Mouse (Mus musculus): Measurements from ENCODE around the gene Olfr1301. TPM values are rescaled to one million over a fixed set of nuclear protein-coding genes. Genes with fewer than 3 reads are reported as not detected.

Gene Olfr1301
- not detected in 2 replicates for polyA plus RNA-seq (2012; rRNA removed)

- WGBS, result 66% methylated on average over 3 of the region's 3 CpGs
- H3K4me1 ChIP-seq (ENCODE audit: control insufficient read depth, insufficient read depth, low read length), result no peaks in the 10 kb centered on the region
- DNase-seq, result no peak
- no peak within 1 kb of the TSS for H3K4me3 ChIP-seq (replicated peaks; ENCODE audit: extremely low read depth, low read depth, low read length)
- TF ChIP-seq CTCF (IDR thresholded peaks at IDR 0.05; ENCODE audit: insufficient read depth, low read length) (no peak), POLR2A (IDR thresholded peaks at IDR 0.05; ENCODE audit: borderline replicate concordance, extremely low read depth, low read depth, low read length) (no peak)
These were observed at the start of gene Olfr1301 for GRCm38 (mm10) chr2:111750706-111751105. Gene Olfr1301 (plus strand): TSS chr2:111751006.

- TF ChIP-seq CTCF (IDR thresholded peaks at IDR 0.05; ENCODE audit: insufficient read depth, low read length), result no peak
- no peak for TF ChIP-seq POLR2A (IDR thresholded peaks at IDR 0.05; ENCODE audit: borderline replicate concordance, extremely low read depth, low read depth, low read length)
- Histone ChIP-seq H3K4me3 (replicated peaks; ENCODE audit: extremely low read depth, low read depth, low read length) (no peak overlapping the region), H3K4me1 (ENCODE audit: control insufficient read depth, insufficient read depth, low read length) (no peaks in the 10 kb centered on the region)
- no peak for DNase-seq
These were observed 24.1 kb upstream of the Olfr1301 start for GRCm38 (mm10) chr2:111726739-111727138.

- H3K4me3 ChIP-seq (replicated peaks; ENCODE audit: extremely low read depth, low read depth, low read length), result no peak within 1 kb of the TSS
- DNase-seq, result no peak
- no peaks in the 10 kb centered on the region for H3K4me1 ChIP-seq (ENCODE audit: control insufficient read depth, insufficient read depth, low read length)
- 66% methylated on average over 2 of the region's 2 CpGs for WGBS
- no peak for TF ChIP-seq CTCF (IDR thresholded peaks at IDR 0.05; ENCODE audit: insufficient read depth, low read length)
- TF ChIP-seq POLR2A (IDR thresholded peaks at IDR 0.05; ENCODE audit: borderline replicate concordance, extremely low read depth, low read depth, low read length), result no peak
These were observed 26.3 kb downstream of the Olfr1301 start, which contains the start of gene Olfr1302 for GRCm38 (mm10) chr2:111777129-111777528. Gene Olfr1302 (plus strand): TSS chr2:111777429.

Other genes with a start within 250 kb of the Olfr1301 start
- not detected in 2 replicates for gene Olfr1293-ps, start 225.8 kb upstream of the Olfr1301 start, polyA plus RNA-seq (2012; rRNA removed)
- not detected in 2 replicates for gene Olfr1294, start 210.7 kb upstream of the Olfr1301 start, polyA plus RNA-seq (2012; rRNA removed)
- not detected in 2 replicates for gene Olfr1295, start 181.3 kb upstream of the Olfr1301 start, polyA plus RNA-seq (2012; rRNA removed)
- gene Olfr1297, start 124.5 kb upstream of the Olfr1301 start, polyA plus RNA-seq (2012; rRNA removed), result not detected in 2 replicates
- not detected in 2 replicates for gene Olfr1298, start 101.8 kb upstream of the Olfr1301 start, polyA plus RNA-seq (2012; rRNA removed)
- gene Olfr1299, start 89.6 kb upstream of the Olfr1301 start, polyA plus RNA-seq (2012; rRNA removed), result not detected in 2 replicates
- not detected in 2 replicates for gene Olfr1302, start 26.4 kb downstream of the Olfr1301 start, polyA plus RNA-seq (2012; rRNA removed)
- gene Olfr1303, start 69.3 kb downstream of the Olfr1301 start, polyA plus RNA-seq (2012; rRNA removed), result not detected in 2 replicates
- not detected in 2 replicates for gene Olfr1305, start 126.1 kb downstream of the Olfr1301 start, polyA plus RNA-seq (2012; rRNA removed)
- not detected in 2 replicates for gene Olfr1306, start 165.3 kb downstream of the Olfr1301 start, polyA plus RNA-seq (2012; rRNA removed)
- not detected in 2 replicates for gene Olfr1307, start 198.4 kb downstream of the Olfr1301 start, polyA plus RNA-seq (2012; rRNA removed)
- gene Olfr1308, start 213.9 kb downstream of the Olfr1301 start, polyA plus RNA-seq (2012; rRNA removed), result not detected in 2 replicates
- not detected in 2 replicates for gene Olfr1309, start 239.3 kb downstream of the Olfr1301 start, polyA plus RNA-seq (2012; rRNA removed)